Mouse (Mus musculus): ENCODE results near the gene Ift122. TPM values are rescaled to one million over a fixed set of nuclear protein-coding genes. Genes with fewer than 3 reads are reported as not detected.

Ift122 gene
- 4.5 and 4.6 TPM in 2 replicates for polyA plus RNA-seq (2012; rRNA removed)

- WGBS = under 1% methylated on average over 51 of the region's 51 CpGs
- Histone ChIP-seq H3K4me3 (ENCODE audit: extremely low read depth, insufficient read depth, insufficient read length) (peak within 1 kb of the TSS; percentile 72), H3K36me3 (ENCODE audit: control insufficient read depth, insufficient read depth, low read length) (peaks cover 2% of the 10 kb centered on the region; the same call in 1 of the 2 replicates), H3K27me3 (ENCODE audit: control insufficient read depth, insufficient read depth, low read length) (no peaks in the 10 kb centered on the region), H3K27ac (ENCODE audit: insufficient read depth, low read length) (peak within 1 kb of the TSS; percentile 79), H3K4me1 (ENCODE audit: control insufficient read depth, insufficient read depth, insufficient read length) (peaks cover 3% of the 10 kb centered on the region; the same call in 1 of the 2 replicates)
- peak; percentile 98 to 99 for DNase-seq (ENCODE audit: low read depth in 1 of 2, low spot score in 2 of 2)
- TF ChIP-seq CTCF (IDR thresholded peaks at IDR 0.05; ENCODE audit: extremely low read depth, insufficient read depth, insufficient read length, insufficient replicate concordance) = no peak
- 0 out of 2 replicates have a peak, but pooled peaks have one; percentile 7 for TF ChIP-seq POLR2A (IDR thresholded peaks at IDR 0.05; ENCODE audit: low read depth, low read length)
These were observed at the start of gene Ift122, which contains the start of gene Mbd4 for GRCm38 (mm10) chr6:115853091-115853813. TSS of gene Ift122 (plus strand) at chr6:115853470. TSS of gene Mbd4 (minus strand) at chr6:115853371.

- Histone ChIP-seq H3K36me3 (ENCODE audit: control insufficient read depth, insufficient read depth, low read length) (peaks cover 19% of the 10 kb centered on the region), H3K27me3 (ENCODE audit: control insufficient read depth, insufficient read depth, low read length) (no peaks in the 10 kb centered on the region), H3K4me3 (ENCODE audit: extremely low read depth, insufficient read depth, insufficient read length) (no peak overlapping the region), H3K4me1 (ENCODE audit: control insufficient read depth, insufficient read depth, insufficient read length) (peaks cover 8% of the 10 kb centered on the region; the same call in 1 of the 2 replicates), H3K27ac (ENCODE audit: insufficient read depth, low read length) (no peak overlapping the region)
- TF ChIP-seq CTCF (IDR thresholded peaks at IDR 0.05; ENCODE audit: extremely low read depth, insufficient read depth, insufficient read length, insufficient replicate concordance) = peak; percentile 39; the same call in 1 of the 2 replicates
- TF ChIP-seq POLR2A (IDR thresholded peaks at IDR 0.05; ENCODE audit: low read depth, low read length) = no peak
- 61% methylated on average over 16 of the region's 16 CpGs for WGBS
- DNase-seq (ENCODE audit: low read depth in 1 of 2, low spot score in 2 of 2) = peak; percentile 34 to 50
These were observed 49.5 kb upstream of the Ift122 start for GRCm38 (mm10) chr6:115803541-115804382.

GRCm38 (mm10) chr6:115804432-115805192, 48.7 kb upstream of the Ift122 start:
- TF ChIP-seq CTCF (IDR thresholded peaks at IDR 0.05; ENCODE audit: extremely low read depth, insufficient read depth, insufficient read length, insufficient replicate concordance) (no peak), POLR2A (IDR thresholded peaks at IDR 0.05; ENCODE audit: low read depth, low read length) (no peak)
- 79% methylated on average over 10 of the region's 10 CpGs for WGBS
- Histone ChIP-seq H3K4me3 (ENCODE audit: extremely low read depth, insufficient read depth, insufficient read length) (no peak overlapping the region), H3K4me1 (ENCODE audit: control insufficient read depth, insufficient read depth, insufficient read length) (peaks cover 8% of the 10 kb centered on the region; the same call in 1 of the 2 replicates), H3K27ac (ENCODE audit: insufficient read depth, low read length) (no peak overlapping the region), H3K27me3 (ENCODE audit: control insufficient read depth, insufficient read depth, low read length) (no peaks in the 10 kb centered on the region), H3K36me3 (ENCODE audit: control insufficient read depth, insufficient read depth, low read length) (peaks cover 19% of the 10 kb centered on the region)
- no peak for DNase-seq (ENCODE audit: low read depth in 1 of 2, low spot score in 2 of 2)

- peak overlapping the region; percentile 81; the same call in 1 of the 2 replicates for H3K27ac ChIP-seq (ENCODE audit: insufficient read depth, low read length)
- WGBS = 3% methylated on average over 15 of the region's 15 CpGs
- no peaks in the 10 kb centered on the region for H3K27me3 ChIP-seq (ENCODE audit: control insufficient read depth, insufficient read depth, low read length)
- H3K4me1 ChIP-seq (ENCODE audit: control insufficient read depth, insufficient read depth, insufficient read length) = peaks cover 8% of the 10 kb centered on the region; the same call in 1 of the 2 replicates
- peaks cover 19% of the 10 kb centered on the region for H3K36me3 ChIP-seq (ENCODE audit: control insufficient read depth, insufficient read depth, low read length)
- TF ChIP-seq POLR2A (IDR thresholded peaks at IDR 0.05; ENCODE audit: low read depth, low read length) = no peak
- TF ChIP-seq CTCF (IDR thresholded peaks at IDR 0.05; ENCODE audit: extremely low read depth, insufficient read depth, insufficient read length, insufficient replicate concordance) = no peak
- peak overlapping the region; percentile 85 for H3K4me3 ChIP-seq (ENCODE audit: extremely low read depth, insufficient read depth, insufficient read length)
- no peak for DNase-seq (ENCODE audit: low read depth in 1 of 2, low spot score in 2 of 2)
These were observed 45.6 kb upstream of the Ift122 start for GRCm38 (mm10) chr6:115807464-115808195.

DNA sequence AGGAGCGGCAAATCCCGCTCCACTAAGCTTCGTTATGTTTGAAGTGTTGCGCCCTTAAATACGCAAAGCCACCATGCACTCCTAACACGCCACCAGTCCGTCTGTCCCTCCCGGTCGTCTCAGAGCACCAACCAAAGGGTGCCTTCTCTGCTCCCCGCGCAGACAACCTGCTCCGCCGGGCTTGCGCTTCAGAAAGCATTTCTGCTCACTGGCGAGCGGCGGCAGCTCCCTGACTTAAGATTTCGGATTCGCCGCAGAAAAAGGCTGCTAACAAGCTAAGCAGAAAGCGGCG, 45.1 kb upstream of the Ift122 start:
- peaks cover 8% of the 10 kb centered on the region; the same call in 1 of the 2 replicates for H3K4me1 ChIP-seq (ENCODE audit: control insufficient read depth, insufficient read depth, insufficient read length)
- TF ChIP-seq CTCF (IDR thresholded peaks at IDR 0.05; ENCODE audit: extremely low read depth, insufficient read depth, insufficient read length, insufficient replicate concordance) = no peak
- no peak for TF ChIP-seq POLR2A (IDR thresholded peaks at IDR 0.05; ENCODE audit: low read depth, low read length)
- no peaks in the 10 kb centered on the region for H3K27me3 ChIP-seq (ENCODE audit: control insufficient read depth, insufficient read depth, low read length)
- no peak for DNase-seq (ENCODE audit: low read depth in 1 of 2, low spot score in 2 of 2)
- WGBS = under 1% methylated on average over 22 of the region's 22 CpGs
- peak overlapping the region; percentile 81 for H3K27ac ChIP-seq (ENCODE audit: insufficient read depth, low read length)
- H3K36me3 ChIP-seq (ENCODE audit: control insufficient read depth, insufficient read depth, low read length) = peaks cover 19% of the 10 kb centered on the region
- peak overlapping the region; percentile 85 for H3K4me3 ChIP-seq (ENCODE audit: extremely low read depth, insufficient read depth, insufficient read length)
